ENCODE assay signal across 10 mouse cellular contexts in genomic region chr9:41028470-41028869, GRCm38 (mm10). TPM values are rescaled to one million over a fixed set of nuclear protein-coding genes. Genes with fewer than 3 reads are reported as not detected.
DNase-seq lines count a peak whose midpoint lies in the region; ATAC-seq and TF ChIP-seq lines count a peak whose summit lies in the region.
"Had no signal": no experiment of that assay in that cellular context is flagged by ENCODE, and none has a peak within 500 bp of the region (broad histone marks: within the 10 kb centered on the region; RNA-seq: fewer than 3 reads in every experiment).

No protein-coding gene starts in this region.

- no peak for TF ChIP-seq EP300 in heart, postnatal 0 days (IDR thresholded peaks at IDR 0.05; ENCODE audit: low read depth)

- no peak overlapping the region for H3K27ac ChIP-seq in heart, postnatal 0 days (ENCODE audit: low read depth)
- no peak overlapping the region for H3K27ac ChIP-seq in heart, embryonic 11.5 days (ENCODE audit: low read depth, low read length)
- H3K27ac ChIP-seq: embryonic facial prominence, embryonic 15.5 days; limb, embryonic 12.5 days had no signal

- peaks cover under 1% of the 10 kb centered on the region; the same call in 1 of the 2 replicates for H3K36me3 ChIP-seq in heart, postnatal 0 days (replicated peaks; ENCODE audit: control insufficient read depth, insufficient read depth, low read length)
- H3K36me3 ChIP-seq in heart, embryonic 11.5 days (ENCODE audit: control insufficient read depth, insufficient read depth, low read length): no peaks in the 10 kb centered on the region
- H3K36me3 ChIP-seq: embryonic facial prominence, embryonic 15.5 days; limb, embryonic 12.5 days had no signal

- no peaks in the 10 kb centered on the region for H3K4me1 ChIP-seq in heart, postnatal 0 days (ENCODE audit: control insufficient read depth, insufficient read depth)
- H3K4me1 ChIP-seq in heart, embryonic 11.5 days (ENCODE audit: control insufficient read depth, insufficient read depth, low read length): no peaks in the 10 kb centered on the region; the same call in none of the 2 replicates

- H3K9ac ChIP-seq in heart, postnatal 0 days (replicated peaks; ENCODE audit: low read depth, low read length): no peak overlapping the region
- H3K9ac ChIP-seq in heart, embryonic 11.5 days (ENCODE audit: low read depth, low read length): no peak overlapping the region
- H3K9ac ChIP-seq: embryonic facial prominence, embryonic 15.5 days; limb, embryonic 12.5 days had no signal

- WGBS in heart, postnatal 0 days: 47% methylated on average over 5 of the region's 5 CpGs
- WGBS in heart, embryonic 11.5 days (ENCODE audit: insufficient replicate concordance): 47% methylated on average over 5 of the region's 5 CpGs

- DNase-seq in heart, postnatal 0 days (ENCODE audit: low spot score): peak; percentile 27
- DNase-seq in B cell, adult 2 months: peak; percentile 55 to 59
- peak; percentile 69 for DNase-seq in R1 (ENCODE audit: low read depth, low spot score)
- DNase-seq in embryo, embryonic 9.5 days (ENCODE audit: extremely low spot score): peak; percentile 35
- peak; percentile 37 to 66 for DNase-seq in layer of hippocampus, adult 8-10 months (ENCODE audit: low spot score in 2 of 2)
- DNase-seq in naive thymus-derived CD4-positive, alpha-beta T cell, adult 2 months (ENCODE audit: low read depth): peak; percentile 82

- H3K4me3 ChIP-seq in heart, postnatal 0 days (ENCODE audit: low read depth, low read length): no peak overlapping the region
- no peak overlapping the region for H3K4me3 ChIP-seq in heart, embryonic 11.5 days (ENCODE audit: low read depth, low read length)
- H3K4me3 ChIP-seq: embryonic facial prominence, embryonic 15.5 days; limb, embryonic 12.5 days had no signal

- TF ChIP-seq CTCF in heart, postnatal 0 days (IDR thresholded peaks at IDR 0.05; ENCODE audit: low read depth): peak; percentile 44

- ATAC-seq in heart, postnatal 0 days (ENCODE audit: insufficient read depth, low read depth): no peak
- no peak for ATAC-seq in heart, embryonic 11.5 days (replicated peaks; ENCODE audit: insufficient number of reproducible peaks, low FRiP score, low TSS enrichment)
- no peak for ATAC-seq in inflammation-experienced regulatory T-cells, adult 6 months

- H3K9me3 ChIP-seq in heart, postnatal 0 days (replicated peaks; ENCODE audit: control insufficient read depth, low read length): no peaks in the 10 kb centered on the region
- H3K9me3 ChIP-seq in heart, embryonic 11.5 days (replicated peaks; ENCODE audit: control insufficient read depth, low read length): no peaks in the 10 kb centered on the region
- H3K9me3 ChIP-seq: embryonic facial prominence, embryonic 15.5 days; limb, embryonic 12.5 days had no signal

- H3K4me2 ChIP-seq in heart, postnatal 0 days (ENCODE audit: low read depth, low read length): no peak overlapping the region
- H3K4me2 ChIP-seq in heart, embryonic 11.5 days: no peak overlapping the region
- H3K4me2 ChIP-seq: embryonic facial prominence, embryonic 15.5 days; limb, embryonic 12.5 days had no signal

- no peaks in the 10 kb centered on the region for H3K27me3 ChIP-seq in heart, postnatal 0 days (ENCODE audit: control insufficient read depth, insufficient read depth, low read length)
- no peaks in the 10 kb centered on the region for H3K27me3 ChIP-seq in heart, embryonic 11.5 days (ENCODE audit: control insufficient read depth, insufficient read depth, low read length)
- H3K27me3 ChIP-seq: embryonic facial prominence, embryonic 15.5 days; limb, embryonic 12.5 days had no signal

RNA-seq across cellular contexts. Expression of gene Crtam, which starts 24.0 kb away (rescaled TPM):
- not detected in 2 replicates for total RNA-seq in heart, postnatal 0 days (2014; rRNA removed; ENCODE audit: low replicate concordance)
- polyA plus RNA-seq in heart, postnatal 0 days (2015; fragmentation: Nextera tagmentation; extraction: Ambion mirVana): not detected in 2 replicates
- 0.13 and 0.15 TPM in 2 replicates for polyA plus RNA-seq in heart, embryonic 11.5 days (2014; fragmentation: Nextera tagmentation; extraction: Ambion mirVana)
- total RNA-seq in layer of hippocampus, adult 8-10 months (2022): not detected
- polyA plus RNA-seq in inflammation-experienced regulatory T-cells, adult 6 months (2017; shearing (Covaris generic)): 10 to 100 TPM in 1 of 3 experiments, 1 to 10 TPM in 2; 2.8 to 21.3 (median 3.2) TPM

Comparison
In these comparisons a context has a peak if more than half of its experiments do, and no peak if none do; other contexts are left out.
1. DNase-seq: peak in every context shown above with its lines; median percentile 82 in naive thymus-derived CD4-positive, alpha-beta T cell, adult 2 months; 69 in R1; 57 in B cell, adult 2 months; 52 in layer of hippocampus, adult 8-10 months; 35 in embryo, embryonic 9.5 days; 27 in heart, postnatal 0 days.